Mouse (Mus musculus): ENCODE data around the gene Phlpp1. TPM values are rescaled to one million over a fixed set of nuclear protein-coding genes. Genes with fewer than 3 reads are reported as not detected.

Gene Phlpp1
- polyA plus RNA-seq, 1 experiment = 26.8 TPM

DNA sequence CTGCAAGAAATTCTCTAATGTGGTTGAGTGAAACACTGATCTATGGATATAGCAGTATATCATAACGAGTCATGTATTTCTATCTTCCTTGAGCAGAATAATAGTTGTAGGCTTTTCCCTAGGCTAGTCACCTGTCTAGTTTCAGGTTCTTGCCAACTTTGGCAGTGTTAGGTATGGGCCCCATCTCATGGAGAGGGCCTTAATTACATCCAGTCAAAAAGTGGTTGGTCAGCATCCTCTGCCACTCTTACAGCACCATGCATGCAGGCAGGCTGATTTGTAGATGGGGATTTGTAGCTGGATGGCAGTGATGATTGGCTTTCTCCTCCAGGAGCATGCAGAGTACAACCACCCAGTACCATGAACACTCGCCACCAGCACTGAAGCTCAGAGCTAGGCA, 202.7 kb downstream of the Phlpp1 start:
- Histone ChIP-seq H3K4me1 (ENCODE audit: control insufficient read depth, insufficient read depth, low read length) (no peaks in the 10 kb centered on the region), H3K4me3 (replicated peaks; ENCODE audit: extremely low read depth, low read depth, low read length) (no peak overlapping the region)
- TF ChIP-seq POLR2A (IDR thresholded peaks at IDR 0.05; ENCODE audit: borderline replicate concordance, extremely low read depth, low read depth, low read length) = no peak
- no peak for TF ChIP-seq CTCF (IDR thresholded peaks at IDR 0.05; ENCODE audit: insufficient read depth, low read length)
- WGBS = 93% methylated on average over 2 of the region's 2 CpGs
- DNase-seq = no peak

DNA sequence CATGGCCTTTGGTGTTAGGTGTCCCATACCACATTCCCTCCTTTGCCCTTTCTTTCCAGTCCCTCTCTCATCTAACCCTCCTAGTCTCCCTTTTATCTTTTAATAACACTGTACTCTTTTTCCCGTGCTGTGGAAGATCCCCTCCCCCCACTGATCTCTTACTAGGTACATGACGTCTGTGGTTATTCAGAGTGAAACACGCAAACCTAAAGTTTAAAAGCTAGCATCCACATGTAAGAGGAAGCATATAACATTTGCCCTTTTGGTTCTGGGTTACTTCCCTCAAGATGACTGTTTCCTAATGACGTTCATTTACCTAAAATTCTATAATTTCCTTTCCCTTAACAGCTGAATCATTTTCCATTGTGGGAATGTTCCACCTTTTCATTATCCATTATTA, 203.4 kb downstream of the Phlpp1 start:
- H3K4me1 ChIP-seq (ENCODE audit: control insufficient read depth, insufficient read depth, low read length) = no peaks in the 10 kb centered on the region
- TF ChIP-seq CTCF (IDR thresholded peaks at IDR 0.05; ENCODE audit: insufficient read depth, low read length) (no peak), POLR2A (IDR thresholded peaks at IDR 0.05; ENCODE audit: borderline replicate concordance, extremely low read depth, low read depth, low read length) (no peak)
- no peak overlapping the region for H3K4me3 ChIP-seq (replicated peaks; ENCODE audit: extremely low read depth, low read depth, low read length)
- DNase-seq = no peak
- WGBS = 80% methylated on average over 4 of the region's 4 CpGs

DNA sequence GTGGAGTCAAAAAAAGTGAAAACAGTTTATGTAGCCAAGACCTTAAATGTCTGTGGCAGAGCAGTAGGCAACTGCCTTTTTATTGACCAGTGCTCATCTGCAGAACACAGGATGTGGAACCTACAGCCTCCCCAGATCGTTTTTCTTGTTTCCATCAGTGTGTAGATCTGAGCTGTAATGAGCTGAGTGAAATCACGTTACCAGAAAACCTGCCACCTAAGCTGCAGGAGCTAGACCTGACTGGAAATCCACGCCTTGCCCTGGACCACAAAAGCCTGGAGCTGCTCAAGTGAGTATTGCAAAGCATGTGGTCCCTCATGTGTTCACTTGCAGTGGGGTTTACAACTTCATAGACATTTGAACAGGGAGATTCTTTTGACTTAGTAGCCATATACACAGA, 204.5 kb downstream of the Phlpp1 start:
- TF ChIP-seq CTCF (IDR thresholded peaks at IDR 0.05; ENCODE audit: insufficient read depth, low read length) (no peak), POLR2A (IDR thresholded peaks at IDR 0.05; ENCODE audit: borderline replicate concordance, extremely low read depth, low read depth, low read length) (no peak)
- Histone ChIP-seq H3K4me3 (replicated peaks; ENCODE audit: extremely low read depth, low read depth, low read length) (no peak overlapping the region), H3K4me1 (ENCODE audit: control insufficient read depth, insufficient read depth, low read length) (no peaks in the 10 kb centered on the region)
- no peak for DNase-seq
- WGBS = 77% methylated on average over 3 of the region's 3 CpGs

DNA sequence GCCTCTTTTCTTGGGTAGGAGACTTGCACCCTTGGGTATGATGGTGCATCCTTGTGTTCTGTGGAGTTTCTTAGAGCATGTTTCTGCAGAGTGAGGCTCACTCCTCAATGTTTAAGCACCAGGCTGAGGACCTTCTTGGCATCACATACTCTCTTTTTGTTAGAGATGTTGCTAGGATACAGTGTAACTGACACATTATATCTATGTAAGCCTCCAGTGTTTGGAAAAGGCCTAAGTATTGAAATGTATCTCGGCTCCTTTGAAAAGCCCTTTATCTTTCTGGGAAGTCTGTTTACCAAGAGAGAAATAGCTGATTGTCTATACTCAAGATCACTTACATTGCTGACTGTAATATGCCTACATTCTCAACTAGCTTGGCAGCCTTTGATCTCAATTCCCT, 208.9 kb downstream of the Phlpp1 start:
- no peak overlapping the region for H3K4me3 ChIP-seq (replicated peaks; ENCODE audit: extremely low read depth, low read depth, low read length)
- H3K4me1 ChIP-seq (ENCODE audit: control insufficient read depth, insufficient read depth, low read length) = no peaks in the 10 kb centered on the region
- no peak for DNase-seq
- WGBS = 17% methylated on average over 1 of the region's 1 CpGs
- TF ChIP-seq POLR2A (IDR thresholded peaks at IDR 0.05; ENCODE audit: borderline replicate concordance, extremely low read depth, low read depth, low read length) (no peak), CTCF (IDR thresholded peaks at IDR 0.05; ENCODE audit: insufficient read depth, low read length) (no peak)

DNA sequence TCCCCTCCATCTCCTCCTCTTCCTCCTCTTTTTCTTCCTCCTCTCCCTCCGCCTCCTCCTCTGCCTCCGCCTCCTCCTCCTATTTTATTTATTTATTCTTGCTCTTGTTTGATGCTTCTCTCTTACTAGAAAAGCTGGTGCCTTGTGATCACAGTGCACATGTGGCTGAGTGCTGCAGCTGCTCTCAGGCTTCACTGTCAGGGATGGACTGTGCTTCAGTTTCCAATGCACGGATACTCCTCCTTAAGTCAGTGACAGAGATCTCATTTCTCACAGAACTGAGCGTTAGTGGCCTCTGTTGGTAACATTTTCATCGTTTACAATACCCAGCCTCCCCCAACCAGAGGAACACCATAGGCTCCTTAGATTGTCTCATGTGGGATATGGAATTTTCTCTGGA, 215.0 kb downstream of the Phlpp1 start:
- 69% methylated on average over 5 of the region's 5 CpGs for WGBS
- no peak overlapping the region for H3K4me3 ChIP-seq (replicated peaks; ENCODE audit: extremely low read depth, low read depth, low read length)
- TF ChIP-seq POLR2A (IDR thresholded peaks at IDR 0.05; ENCODE audit: borderline replicate concordance, extremely low read depth, low read depth, low read length) (no peak), CTCF (IDR thresholded peaks at IDR 0.05; ENCODE audit: insufficient read depth, low read length) (no peak)
- DNase-seq = no peak
- H3K4me1 ChIP-seq (ENCODE audit: control insufficient read depth, insufficient read depth, low read length) = no peaks in the 10 kb centered on the region

DNA sequence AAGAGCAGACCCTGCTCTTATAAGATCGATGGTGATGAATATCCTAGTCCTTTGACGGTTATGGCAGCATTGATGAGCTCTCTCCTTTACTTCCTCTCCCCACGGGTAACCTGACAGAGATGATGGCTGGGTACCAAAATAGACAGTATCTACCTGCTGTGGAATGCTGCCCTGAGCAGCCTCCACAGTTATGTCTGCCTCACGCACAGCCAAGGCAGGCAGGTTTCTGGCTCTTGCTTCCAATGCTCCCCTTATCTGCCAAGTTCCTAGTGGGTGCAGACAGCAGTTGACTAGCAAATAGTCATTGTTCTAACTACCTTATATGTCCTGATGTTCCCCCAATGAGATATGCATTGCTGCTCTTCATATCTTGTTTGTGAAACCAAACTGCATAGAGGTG, 215.7 kb downstream of the Phlpp1 start:
- H3K4me1 ChIP-seq (ENCODE audit: control insufficient read depth, insufficient read depth, low read length) = no peaks in the 10 kb centered on the region
- TF ChIP-seq POLR2A (IDR thresholded peaks at IDR 0.05; ENCODE audit: borderline replicate concordance, extremely low read depth, low read depth, low read length) (no peak), CTCF (IDR thresholded peaks at IDR 0.05; ENCODE audit: insufficient read depth, low read length) (no peak)
- WGBS = 89% methylated on average over 4 of the region's 4 CpGs
- no peak overlapping the region for H3K4me3 ChIP-seq (replicated peaks; ENCODE audit: extremely low read depth, low read depth, low read length)
- DNase-seq = no peak

DNA sequence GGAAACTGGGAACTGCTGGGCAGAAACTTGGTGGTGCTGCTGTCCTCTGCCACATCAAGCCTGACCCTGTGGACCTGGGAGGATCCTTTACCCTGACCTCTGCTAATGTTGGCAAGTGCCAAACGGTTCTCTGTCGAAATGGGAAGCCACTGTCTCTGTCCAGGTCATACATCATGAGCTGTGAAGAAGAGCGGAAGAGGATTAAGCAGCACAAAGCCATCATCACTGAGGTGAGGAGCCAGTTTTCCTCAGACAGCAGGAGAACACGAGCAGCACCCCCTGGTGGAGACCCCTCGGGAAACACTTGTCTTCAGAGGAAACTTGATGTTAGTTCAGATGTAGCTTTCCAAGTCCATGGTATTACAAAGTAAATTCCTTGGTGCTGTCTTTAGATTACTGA, 218.1 kb downstream of the Phlpp1 start:
- no peaks in the 10 kb centered on the region for H3K4me1 ChIP-seq (ENCODE audit: control insufficient read depth, insufficient read depth, low read length)
- 8% methylated on average over 5 of the region's 5 CpGs for WGBS
- peak; percentile 82 for TF ChIP-seq CTCF (IDR thresholded peaks at IDR 0.05; ENCODE audit: insufficient read depth, low read length)
- no peak for TF ChIP-seq POLR2A (IDR thresholded peaks at IDR 0.05; ENCODE audit: borderline replicate concordance, extremely low read depth, low read depth, low read length)
- DNase-seq = peak; percentile 37
- no peak overlapping the region for H3K4me3 ChIP-seq (replicated peaks; ENCODE audit: extremely low read depth, low read depth, low read length)

DNA sequence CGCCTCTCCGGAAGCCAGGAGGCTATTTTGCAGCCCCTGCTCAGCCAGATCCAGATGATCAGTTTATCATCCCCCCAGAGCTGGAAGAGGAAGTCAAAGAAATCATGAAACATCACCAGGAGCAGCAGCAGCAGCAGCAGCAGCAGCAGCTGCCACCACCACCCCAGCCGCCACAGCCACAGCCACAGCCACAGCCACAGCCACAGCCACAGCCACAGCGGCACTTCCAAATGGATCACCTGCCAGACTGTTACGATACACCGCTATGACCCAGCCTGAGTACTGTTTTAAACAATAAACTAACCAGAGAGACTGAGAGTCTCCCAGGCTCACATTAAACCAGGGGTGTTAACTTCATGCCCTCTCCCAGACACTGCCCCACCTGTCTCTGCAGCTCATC, 221.5 kb downstream of the Phlpp1 start:
- no peak for DNase-seq
- Histone ChIP-seq H3K4me3 (replicated peaks; ENCODE audit: extremely low read depth, low read depth, low read length) (no peak overlapping the region), H3K4me1 (ENCODE audit: control insufficient read depth, insufficient read depth, low read length) (no peaks in the 10 kb centered on the region)
- TF ChIP-seq CTCF (IDR thresholded peaks at IDR 0.05; ENCODE audit: insufficient read depth, low read length) (no peak), POLR2A (IDR thresholded peaks at IDR 0.05; ENCODE audit: borderline replicate concordance, extremely low read depth, low read depth, low read length) (no peak)
- WGBS = 90% methylated on average over 6 of the region's 6 CpGs

DNA sequence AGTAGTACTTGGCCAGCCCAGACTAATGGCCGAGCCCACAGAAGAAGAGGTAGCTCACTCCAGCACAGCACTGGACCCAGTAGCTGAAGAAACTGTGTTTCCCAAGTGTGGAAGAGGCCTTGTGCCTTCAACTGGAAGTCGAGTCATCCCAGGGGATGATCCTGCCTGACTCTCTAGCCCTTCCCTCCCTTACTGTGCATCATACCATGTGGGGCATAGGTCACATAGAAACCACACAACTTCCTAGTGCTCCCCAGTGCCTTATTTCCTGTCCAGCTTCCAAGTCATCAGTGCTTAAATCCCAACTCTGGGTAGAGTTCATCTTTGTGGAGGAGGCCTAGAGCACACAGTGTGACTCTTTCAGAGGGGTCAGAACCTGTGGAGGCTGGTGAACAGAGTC, 223.1 kb downstream of the Phlpp1 start:
- TF ChIP-seq CTCF (IDR thresholded peaks at IDR 0.05; ENCODE audit: insufficient read depth, low read length) = no peak
- TF ChIP-seq POLR2A (IDR thresholded peaks at IDR 0.05; ENCODE audit: borderline replicate concordance, extremely low read depth, low read depth, low read length) = no peak
- WGBS = 60% methylated on average over 2 of the region's 2 CpGs

DNA sequence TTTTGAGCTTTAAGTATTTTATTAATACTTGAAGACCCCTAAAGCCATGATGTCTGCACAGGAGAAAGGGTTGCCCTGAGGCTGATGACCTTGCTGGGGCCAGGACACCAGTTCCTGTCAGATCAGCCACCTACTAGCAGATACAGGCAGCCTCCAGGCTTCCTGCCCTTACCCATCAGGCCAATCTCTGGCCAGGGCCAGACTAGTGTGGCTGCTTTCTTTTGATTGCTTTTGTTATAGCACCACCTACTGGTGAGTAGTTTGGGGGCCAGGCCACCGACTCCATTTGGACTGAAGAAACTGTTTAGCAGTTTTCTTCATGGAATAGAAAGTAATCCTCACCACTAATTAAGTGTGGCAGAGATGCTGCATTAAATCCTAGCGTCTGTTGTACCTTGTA, 223.9 kb downstream of the Phlpp1 start:
- WGBS = 3% methylated on average over 2 of the region's 2 CpGs

More for the DNA sequence above, 223.1 kb downstream of the Phlpp1 start:
- H3K4me1 ChIP-seq (ENCODE audit: control insufficient read depth, insufficient read depth, low read length) = no peaks in the 10 kb centered on the region
- no peak overlapping the region for H3K4me3 ChIP-seq (replicated peaks; ENCODE audit: extremely low read depth, low read depth, low read length)
- DNase-seq = no peak

More for the DNA sequence above, 223.9 kb downstream of the Phlpp1 start:
- Histone ChIP-seq H3K4me1 (ENCODE audit: control insufficient read depth, insufficient read depth, low read length) (no peaks in the 10 kb centered on the region), H3K4me3 (replicated peaks; ENCODE audit: extremely low read depth, low read depth, low read length) (no peak overlapping the region)
- no peak for TF ChIP-seq POLR2A (IDR thresholded peaks at IDR 0.05; ENCODE audit: borderline replicate concordance, extremely low read depth, low read depth, low read length)
- TF ChIP-seq CTCF (IDR thresholded peaks at IDR 0.05; ENCODE audit: insufficient read depth, low read length) = peak; percentile 58
- peak; percentile 33 for DNase-seq

Measured in lung, adult 2 months (tissue).